Mouse (Mus musculus): Measurements from ENCODE around the gene Olfr1366.

DNA sequence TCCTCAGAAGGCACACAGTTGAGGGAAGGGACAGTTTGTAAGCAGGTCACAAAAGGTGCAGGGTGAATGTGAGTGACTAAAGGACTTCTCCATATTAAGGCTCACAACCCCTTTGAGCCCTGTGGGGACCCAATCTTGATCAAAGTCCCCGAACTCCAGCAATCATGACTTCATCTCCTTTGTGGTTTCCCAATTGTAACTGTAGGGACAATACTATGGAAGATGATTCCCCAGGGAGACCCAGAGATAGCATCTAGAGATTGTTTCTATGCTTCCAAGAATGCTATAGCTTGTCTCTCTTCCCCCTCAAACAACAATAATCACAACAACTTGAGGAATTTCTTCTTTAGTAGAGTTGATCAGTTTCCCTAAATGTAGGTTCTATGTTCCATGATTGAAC lies at the start of gene Olfr1366:
- TF ChIP-seq EP300 (optimal IDR thresholded peaks at IDR 0.05) = no peak
- no peak for TF ChIP-seq CTCF (IDR thresholded peaks at IDR 0.05; ENCODE audit: low read depth)
